Mouse (Mus musculus): ENCODE measurements at regions not wholly inside any gene's neighbourhood (a gene's known extent, or its start where the extent isn't known, plus 50 kb on each side); places are given as distances from the start of the nearest gene placed in this dataset. TPM values are rescaled to one million over a fixed set of nuclear protein-coding genes. Genes with fewer than 3 reads are reported as not detected.

Small RNA genes lying in the stretch of these regions (microRNA-seq; reads per million reads assigned to microRNA genes)
- gene Gm27430: not detected

Data from forebrain, embryonic 13.5 days (tissue).